Mouse (Mus musculus) megakaryocyte, embryonic 14.5 days (primary cell): ENCODE measurements around the gene Ttpal. TPM values are rescaled to one million over a fixed set of nuclear protein-coding genes. Genes with fewer than 3 reads are reported as not detected.

Experiments used
- H3K27me3 ChIP-seq: replicated peaks from 2 replicates; pipeline ENCODE3; 2012; ENCODE audit warnings: inconsistent platforms
- H3K36me3 ChIP-seq: replicated peaks from 2 replicates; pipeline ENCODE3; 2012; ENCODE audit warnings: low read length, inconsistent platforms, mixed read lengths
- H3K4me1 ChIP-seq: 2 replicates; pipeline ENCODE4 v1.6.1; 2012; ENCODE audit warnings: inconsistent platforms
- H3K4me3 ChIP-seq: replicated peaks from 2 replicates; pipeline ENCODE3; 2012; ENCODE audit warnings: moderate library complexity, mild to moderate bottlenecking, inconsistent platforms
- H3K9me3 ChIP-seq: 2 replicates; pipeline ENCODE4 v1.6.1; 2012; ENCODE audit warnings: inconsistent platforms
- FLI1 ChIP-seq: IDR thresholded peaks from 2 replicates; pipeline ENCODE4 v1.6.1; 2012; ENCODE audit warnings: low read length, inconsistent platforms, mixed read lengths
- GATA1 ChIP-seq: IDR thresholded peaks from 3 replicates; pipeline ENCODE4 v1.6.1; 2012; ENCODE audit warnings: mixed read lengths, low read length, inconsistent platforms, borderline replicate concordance
- polyA plus RNA-seq: library from polyadenylated mRNA; stranded (reverse); fragments of >175 nt; gene quantifications from 2 replicates; pipeline ENCODE4 v1.2.3, GENCODE M21; 2012; ENCODE audit warnings: low replicate concordance; ENCODE audit not compliant: insufficient read depth

Ttpal gene
- polyA plus RNA-seq, 1 experiment, result 5.6 TPM

DNA sequence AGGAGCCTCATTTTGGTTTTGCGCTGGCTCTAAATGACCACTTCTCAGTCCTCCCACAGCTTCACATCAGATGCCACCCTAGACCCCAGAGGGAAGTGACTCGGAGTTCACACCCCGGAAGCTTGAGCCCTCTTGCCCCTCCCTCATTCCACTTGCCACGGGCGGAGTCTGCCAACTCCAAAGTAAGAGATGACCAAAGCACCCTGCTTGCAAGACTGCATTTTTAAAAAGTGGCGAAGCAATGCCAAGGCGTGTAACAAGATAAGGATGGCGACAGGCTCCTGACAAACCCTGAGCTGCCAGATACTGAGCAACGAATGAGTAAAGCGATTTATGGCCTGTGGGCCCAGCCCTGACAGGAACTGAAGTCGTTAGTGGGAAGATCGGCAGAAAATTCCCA, 11.9 kb upstream of the Ttpal start:
- H3K4me3 ChIP-seq, result peak overlapping the region; percentile 68
- no peaks in the 10 kb centered on the region for H3K36me3 ChIP-seq
- H3K27me3 ChIP-seq, result peaks cover 6% of the 10 kb centered on the region
- H3K4me1 ChIP-seq, result peaks cover 59% of the 10 kb centered on the region
- H3K9me3 ChIP-seq, result no peaks in the 10 kb centered on the region
- TF ChIP-seq FLI1, result no peak
- TF ChIP-seq GATA1, result no peak

DNA sequence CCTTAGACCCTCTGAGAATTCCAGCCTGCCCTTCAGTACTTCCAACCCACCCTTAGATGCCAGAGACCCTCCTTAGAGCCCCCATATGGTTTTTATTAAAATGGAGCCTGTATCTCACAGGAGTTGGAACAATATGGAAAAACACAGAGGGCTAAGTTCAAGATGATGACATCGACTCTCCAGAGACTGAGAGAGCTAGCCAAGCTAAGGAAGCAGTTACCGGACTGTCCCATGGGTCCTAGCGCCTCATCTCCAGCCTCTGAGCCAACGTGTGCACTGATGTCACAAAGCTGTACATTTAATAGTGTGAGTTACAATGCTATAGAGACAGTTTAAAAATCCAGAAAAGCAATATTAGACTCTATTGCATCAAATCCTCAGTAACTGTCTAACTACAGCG, 11.1 kb upstream of the Ttpal start:
- Histone ChIP-seq H3K9me3 (no peaks in the 10 kb centered on the region), H3K27me3 (peaks cover 6% of the 10 kb centered on the region), H3K4me1 (peaks cover 67% of the 10 kb centered on the region), H3K36me3 (no peaks in the 10 kb centered on the region), H3K4me3 (no peak overlapping the region)
- TF ChIP-seq FLI1, result no peak
- TF ChIP-seq GATA1, result no peak

DNA sequence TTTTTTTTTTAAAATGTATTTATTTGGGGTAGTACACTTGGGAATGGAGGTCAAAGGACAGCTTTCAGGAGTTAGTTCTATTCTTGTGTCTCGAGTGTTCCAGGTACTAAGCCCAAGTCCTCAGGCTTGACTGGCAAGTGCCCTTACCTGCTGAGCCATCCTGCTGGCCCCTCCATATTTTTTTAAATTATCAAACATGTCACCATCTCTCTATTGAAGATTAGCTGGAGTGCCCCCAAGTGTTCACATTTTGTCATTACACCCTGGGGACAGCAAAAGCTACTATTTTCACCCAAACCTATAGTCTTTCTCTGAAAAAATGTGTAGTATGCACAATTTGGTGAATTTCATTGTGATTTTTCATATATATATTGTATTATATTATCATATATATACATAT, 10.0 kb upstream of the Ttpal start:
- Histone ChIP-seq H3K36me3 (no peaks in the 10 kb centered on the region), H3K4me3 (no peak overlapping the region), H3K9me3 (no peaks in the 10 kb centered on the region), H3K4me1 (peaks cover 72% of the 10 kb centered on the region), H3K27me3 (peaks cover 5% of the 10 kb centered on the region)
- TF ChIP-seq FLI1, result no peak
- TF ChIP-seq GATA1, result no peak

DNA sequence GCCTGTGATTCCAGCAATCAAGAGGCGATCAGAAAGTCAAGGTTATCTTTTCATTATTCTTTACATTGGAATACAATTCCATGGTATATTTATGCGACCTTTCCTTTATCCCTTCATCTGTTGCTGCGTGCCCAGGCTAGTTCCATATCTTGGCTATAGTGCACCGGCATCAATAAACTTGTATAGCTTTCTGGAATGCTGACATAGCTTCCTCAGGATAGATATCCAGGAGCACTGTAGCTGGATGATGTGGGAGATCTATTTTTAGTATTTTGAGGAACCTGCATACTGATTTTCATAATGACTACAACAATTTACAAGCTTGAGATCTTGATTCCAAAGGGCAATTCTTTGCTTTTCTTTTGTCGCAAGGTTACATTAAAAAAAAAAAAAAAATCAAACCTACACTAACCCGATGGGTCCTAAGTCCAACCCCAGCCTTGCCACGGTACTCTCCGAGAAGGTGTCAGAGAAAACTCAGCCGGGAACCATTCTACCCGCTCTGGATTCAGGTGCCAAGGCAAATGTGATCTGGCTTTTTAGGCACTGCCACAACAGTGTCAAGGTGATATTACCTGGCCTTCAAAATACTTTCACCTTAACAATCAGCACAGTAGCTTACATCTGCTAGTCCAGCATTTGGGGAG, 8.4 kb upstream of the Ttpal start:
- TF ChIP-seq FLI1, result no peak
- no peak for TF ChIP-seq GATA1
- H3K4me1 ChIP-seq, result peaks cover 82% of the 10 kb centered on the region
- H3K27me3 ChIP-seq, result no peaks in the 10 kb centered on the region
- H3K36me3 ChIP-seq, result no peaks in the 10 kb centered on the region
- no peaks in the 10 kb centered on the region for H3K9me3 ChIP-seq
- H3K4me3 ChIP-seq, result no peak overlapping the region

DNA sequence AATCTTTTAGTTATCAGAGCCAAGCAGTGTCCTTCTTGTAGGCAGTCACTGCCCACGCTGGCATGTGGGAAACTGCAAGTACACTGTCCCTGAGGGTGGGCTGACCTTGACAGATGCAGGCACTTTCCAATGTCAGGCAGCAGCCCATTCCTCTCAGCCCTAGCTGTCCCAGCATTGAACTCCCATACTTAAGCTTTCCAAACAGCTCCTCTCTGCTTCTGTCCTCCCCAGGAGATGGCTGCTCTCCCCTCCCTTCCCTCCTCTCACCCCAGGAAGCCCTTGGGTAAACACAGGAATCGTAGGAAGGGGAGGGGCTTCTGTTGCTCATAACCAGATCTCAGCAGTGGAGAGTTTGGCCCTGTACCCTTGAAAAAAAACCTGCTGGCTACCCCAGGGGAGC, 7.0 kb upstream of the Ttpal start:
- Histone ChIP-seq H3K4me3 (peak overlapping the region; percentile 78), H3K27me3 (no peaks in the 10 kb centered on the region), H3K4me1 (peaks cover 74% of the 10 kb centered on the region), H3K9me3 (no peaks in the 10 kb centered on the region), H3K36me3 (no peaks in the 10 kb centered on the region)
- TF ChIP-seq GATA1, result no peak
- TF ChIP-seq FLI1, result no peak

DNA sequence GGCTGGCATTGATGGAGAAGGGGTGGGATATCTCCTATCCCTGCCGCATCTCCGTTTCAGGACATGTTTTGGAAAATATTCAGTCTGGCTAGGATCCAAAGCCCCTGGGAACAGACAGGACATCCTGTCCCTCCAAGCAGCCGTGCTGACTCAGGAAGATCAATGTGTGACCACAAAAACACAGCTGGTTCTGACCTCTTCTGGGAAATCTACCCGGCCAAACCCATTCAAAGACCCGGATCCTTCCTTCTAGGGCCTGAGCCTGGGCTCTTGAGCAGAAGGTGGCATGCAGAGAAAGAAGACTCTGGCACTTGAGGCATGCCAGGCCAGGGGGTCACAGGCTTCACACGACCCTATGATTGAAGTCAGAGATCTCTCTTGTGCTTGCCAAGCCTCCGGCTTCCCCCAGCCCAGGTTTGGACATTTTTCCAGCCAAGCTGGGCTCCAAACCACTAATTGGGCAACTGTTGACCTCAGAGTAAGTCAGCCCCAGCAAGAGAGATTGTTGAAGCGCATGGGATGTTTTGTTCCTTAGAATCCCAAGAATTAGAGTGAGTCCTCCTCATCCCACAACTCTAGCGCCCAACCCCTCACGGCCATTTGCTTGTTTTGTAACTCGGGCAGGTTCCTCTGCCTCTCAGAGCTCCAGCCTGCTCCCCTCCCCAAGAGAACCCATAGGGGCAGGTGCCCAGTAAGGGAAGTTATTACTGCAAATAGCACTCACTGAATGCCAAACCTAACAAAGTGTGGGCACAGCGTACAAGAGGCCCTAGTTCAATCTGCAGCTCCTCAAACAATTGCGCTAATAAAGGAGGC, 5.8 kb upstream of the Ttpal start:
- no peaks in the 10 kb centered on the region for H3K36me3 ChIP-seq
- H3K4me1 ChIP-seq, result peaks cover 68% of the 10 kb centered on the region
- no peaks in the 10 kb centered on the region for H3K9me3 ChIP-seq
- peak overlapping the region; percentile 42 for H3K4me3 ChIP-seq
- TF ChIP-seq GATA1 (no peak), FLI1 (no peak)
- no peaks in the 10 kb centered on the region for H3K27me3 ChIP-seq

DNA sequence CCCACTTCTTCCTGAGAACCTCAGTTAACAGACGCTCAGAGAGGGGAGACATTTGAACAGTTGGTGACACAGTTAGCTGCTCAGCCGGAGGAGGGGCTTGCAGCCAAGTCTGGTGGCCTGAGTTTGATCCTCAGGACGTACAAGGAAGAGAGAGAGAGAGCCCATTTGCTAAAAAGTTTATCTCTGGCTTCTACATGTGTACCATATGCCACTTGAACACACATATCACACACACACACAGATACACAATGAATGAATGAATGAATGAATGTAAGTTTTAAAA, 5.3 kb upstream of the Ttpal start:
- H3K4me3 ChIP-seq, result no peak overlapping the region
- H3K27me3 ChIP-seq, result no peaks in the 10 kb centered on the region
- no peak for TF ChIP-seq GATA1
- no peak for TF ChIP-seq FLI1
- no peaks in the 10 kb centered on the region for H3K36me3 ChIP-seq
- no peaks in the 10 kb centered on the region for H3K9me3 ChIP-seq
- H3K4me1 ChIP-seq, result peaks cover 72% of the 10 kb centered on the region

DNA sequence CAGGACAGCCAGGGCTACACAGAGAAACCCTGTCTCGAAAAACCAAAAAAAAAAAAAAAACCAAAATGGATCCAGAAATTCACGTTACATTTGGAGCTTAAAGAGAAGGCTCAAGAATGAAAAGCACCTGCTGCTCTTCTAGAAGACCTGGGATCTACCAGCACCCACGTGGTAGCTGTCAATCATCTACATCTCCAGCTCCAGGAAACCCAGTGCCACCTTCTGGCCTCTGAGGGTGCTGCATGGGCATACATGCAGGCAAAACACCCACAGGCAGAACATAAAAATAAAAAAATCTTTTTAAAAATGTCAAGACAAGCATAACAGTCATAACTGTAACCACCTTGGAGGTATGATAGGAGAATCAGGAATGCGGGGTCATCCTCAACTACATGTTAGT, 4.5 kb upstream of the Ttpal start:
- TF ChIP-seq FLI1, result no peak
- no peak for TF ChIP-seq GATA1
- H3K9me3 ChIP-seq, result no peaks in the 10 kb centered on the region
- H3K36me3 ChIP-seq, result no peaks in the 10 kb centered on the region
- no peaks in the 10 kb centered on the region for H3K27me3 ChIP-seq
- peaks cover 77% of the 10 kb centered on the region for H3K4me1 ChIP-seq
- H3K4me3 ChIP-seq, result no peak overlapping the region

DNA sequence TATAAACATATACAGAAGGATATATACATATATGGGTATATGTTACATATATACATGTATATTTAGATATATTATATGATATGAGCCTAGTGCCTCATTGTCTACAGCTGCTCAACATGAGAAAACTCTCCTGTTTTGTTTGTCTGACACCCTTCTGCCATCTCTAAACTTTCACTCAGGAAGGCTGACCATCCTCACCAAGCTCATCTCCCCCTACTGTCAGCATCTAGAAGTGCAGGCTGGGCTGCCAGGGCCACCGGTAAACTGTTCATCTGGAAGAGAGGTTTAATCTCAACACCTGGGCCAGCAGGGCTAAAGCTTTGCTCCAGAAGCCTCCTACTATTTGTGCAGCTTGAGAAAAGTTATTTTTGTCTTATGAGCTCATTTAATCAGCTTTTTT, 2.9 kb upstream of the Ttpal start:
- Histone ChIP-seq H3K36me3 (peaks cover 4% of the 10 kb centered on the region), H3K4me1 (peaks cover 81% of the 10 kb centered on the region), H3K27me3 (no peaks in the 10 kb centered on the region), H3K9me3 (no peaks in the 10 kb centered on the region), H3K4me3 (no peak overlapping the region)
- TF ChIP-seq FLI1, result no peak
- no peak for TF ChIP-seq GATA1

DNA sequence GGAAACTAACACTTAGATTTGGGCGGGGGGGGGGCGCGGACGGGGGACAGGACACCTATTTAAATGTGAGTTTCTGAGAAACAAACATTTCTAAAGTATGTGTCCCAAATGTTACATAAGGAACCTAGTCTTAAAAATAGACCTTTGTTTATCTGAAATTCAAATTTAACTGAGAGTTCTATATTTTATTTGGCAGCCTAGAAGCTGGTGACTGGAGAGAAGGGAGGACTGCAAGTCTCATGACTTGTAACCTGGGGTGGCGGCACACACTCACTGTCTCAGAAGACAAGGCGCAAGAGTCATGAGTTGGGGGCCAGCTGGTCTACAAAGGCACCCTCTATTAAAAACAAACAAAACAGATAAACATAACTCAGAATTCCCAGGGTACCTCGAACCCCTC, 1.0 kb upstream of the Ttpal start:
- no peaks in the 10 kb centered on the region for H3K9me3 ChIP-seq
- peaks cover 79% of the 10 kb centered on the region for H3K4me1 ChIP-seq
- H3K4me3 ChIP-seq, result no peak overlapping the region
- H3K27me3 ChIP-seq, result no peaks in the 10 kb centered on the region
- TF ChIP-seq FLI1 (no peak), GATA1 (no peak)
- H3K36me3 ChIP-seq, result peaks cover 7% of the 10 kb centered on the region

DNA sequence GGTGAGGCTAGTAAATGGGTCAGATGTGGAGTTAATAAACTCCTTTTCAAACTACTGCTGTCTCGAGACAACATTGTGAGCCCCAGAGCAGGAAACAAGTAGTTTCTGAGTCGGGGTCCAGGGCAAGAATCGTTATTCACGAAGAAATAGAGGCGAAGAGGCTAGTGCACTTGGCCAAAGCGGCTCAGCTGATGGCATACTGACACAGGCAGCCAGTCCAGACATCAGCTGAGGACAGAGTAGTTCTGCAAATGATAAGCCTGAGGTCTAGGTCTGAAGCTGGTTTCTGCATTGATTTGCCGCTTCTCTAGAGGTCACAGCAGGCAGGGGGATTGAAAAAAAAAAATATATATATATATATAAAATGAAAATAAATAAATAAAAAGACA, 408 bp upstream of the Ttpal start:
- peaks cover 76% of the 10 kb centered on the region for H3K4me1 ChIP-seq
- H3K9me3 ChIP-seq, result no peaks in the 10 kb centered on the region
- H3K4me3 ChIP-seq, result peak overlapping the region; percentile 94

More for the DNA sequence above, 408 bp upstream of the Ttpal start:
- H3K27me3 ChIP-seq, result no peaks in the 10 kb centered on the region
- TF ChIP-seq FLI1, result no peak
- no peak for TF ChIP-seq GATA1
- H3K36me3 ChIP-seq, result peaks cover 11% of the 10 kb centered on the region
